Mouse (Mus musculus): ENCODE data around the gene Sacm1l. TPM values are rescaled to one million over a fixed set of nuclear protein-coding genes. Genes with fewer than 3 reads are reported as not detected.

Gene Sacm1l
- polyA plus RNA-seq, 1 experiment from 2014 or later: 58.1 TPM

DNA sequence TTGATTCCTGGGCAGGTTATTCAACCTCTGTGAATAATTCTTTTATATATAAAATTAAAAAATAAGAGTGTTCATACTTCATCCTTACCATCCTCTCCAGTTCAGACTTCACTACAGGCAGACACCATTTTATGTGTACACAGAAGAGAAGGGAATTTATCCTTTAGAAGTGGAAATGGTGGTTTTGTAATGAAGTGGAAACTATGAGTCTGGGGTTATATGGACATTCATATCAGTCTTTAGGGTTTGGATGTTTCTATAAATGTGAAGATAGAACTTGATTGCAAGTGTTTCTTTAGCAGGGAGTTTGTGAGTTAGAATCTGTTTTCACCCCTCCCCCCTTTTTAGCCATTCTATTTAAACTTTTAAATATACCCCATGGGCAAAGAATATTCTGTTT is 1.7 kb downstream of the Sacm1l start:
- no peaks in the 10 kb centered on the region for H3K36me3 ChIP-seq (ENCODE audit: control insufficient read depth, insufficient read depth, low read length)
- H3K9me3 ChIP-seq (ENCODE audit: control insufficient read depth, low read length): no peaks in the 10 kb centered on the region
- H3K4me1 ChIP-seq (replicated peaks; ENCODE audit: control insufficient read depth, insufficient read depth, low read length): peaks cover 11% of the 10 kb centered on the region
- H3K9ac ChIP-seq (ENCODE audit: low read length): no peak overlapping the region
- peak overlapping the region; percentile 64 for H3K4me2 ChIP-seq (ENCODE audit: low read depth, low read length)
- H3K27me3 ChIP-seq (ENCODE audit: control insufficient read depth, insufficient read depth, low read depth, low read length): no peaks in the 10 kb centered on the region
- no peak overlapping the region for H3K27ac ChIP-seq (ENCODE audit: low read length)
- no peak for ATAC-seq (ENCODE audit: low read depth)
- peak overlapping the region; percentile 69; the same call in 1 of the 2 replicates for H3K4me3 ChIP-seq (ENCODE audit: low read length)

GRCm38 (mm10) chr9:123536613-123537012 is 7.1 kb downstream of the Sacm1l start:
- Histone ChIP-seq H3K4me3 (ENCODE audit: low read length) (no peak overlapping the region), H3K4me1 (replicated peaks; ENCODE audit: control insufficient read depth, insufficient read depth, low read length) (peaks cover 5% of the 10 kb centered on the region), H3K27ac (ENCODE audit: low read length) (no peak overlapping the region), H3K4me2 (ENCODE audit: low read depth, low read length) (no peak overlapping the region), H3K9me3 (ENCODE audit: control insufficient read depth, low read length) (no peaks in the 10 kb centered on the region), H3K27me3 (ENCODE audit: control insufficient read depth, insufficient read depth, low read depth, low read length) (no peaks in the 10 kb centered on the region), H3K36me3 (ENCODE audit: control insufficient read depth, insufficient read depth, low read length) (no peaks in the 10 kb centered on the region), H3K9ac (ENCODE audit: low read length) (no peak overlapping the region)
- ATAC-seq (ENCODE audit: low read depth): no peak
- WGBS: 94% methylated on average over 2 of the region's 2 CpGs

DNA sequence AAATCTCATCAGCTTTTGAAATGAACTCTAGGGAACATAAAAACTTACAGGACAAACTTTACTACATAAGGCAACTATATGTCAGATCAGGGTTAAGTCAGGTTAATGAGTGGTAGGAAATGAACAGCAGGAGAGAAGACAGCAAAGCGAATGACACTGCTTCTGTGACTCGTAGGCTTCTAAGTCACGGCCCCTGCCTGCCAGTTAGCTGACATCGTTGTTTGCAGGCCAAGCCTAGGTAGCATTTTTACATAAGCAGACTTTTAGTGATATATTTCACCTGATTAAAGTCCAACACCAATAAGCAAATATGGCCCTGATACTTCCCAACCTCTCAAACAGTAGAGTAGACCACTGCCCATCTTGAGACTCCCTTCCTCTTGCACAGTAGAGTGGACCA is 8.6 kb downstream of the Sacm1l start:
- Histone ChIP-seq H3K4me1 (replicated peaks; ENCODE audit: control insufficient read depth, insufficient read depth, low read length) (0 out of 2 replicates have a peak, but pooled peaks cover 2% of the 10 kb centered on the region), H3K4me2 (ENCODE audit: low read depth, low read length) (no peak overlapping the region), H3K27me3 (ENCODE audit: control insufficient read depth, insufficient read depth, low read depth, low read length) (no peaks in the 10 kb centered on the region), H3K4me3 (ENCODE audit: low read length) (no peak overlapping the region), H3K9me3 (ENCODE audit: control insufficient read depth, low read length) (no peaks in the 10 kb centered on the region), H3K27ac (ENCODE audit: low read length) (no peak overlapping the region), H3K9ac (ENCODE audit: low read length) (no peak overlapping the region), H3K36me3 (ENCODE audit: control insufficient read depth, insufficient read depth, low read length) (no peaks in the 10 kb centered on the region)
- WGBS: 61% methylated on average over 4 of the region's 4 CpGs
- ATAC-seq (ENCODE audit: low read depth): no peak

DNA sequence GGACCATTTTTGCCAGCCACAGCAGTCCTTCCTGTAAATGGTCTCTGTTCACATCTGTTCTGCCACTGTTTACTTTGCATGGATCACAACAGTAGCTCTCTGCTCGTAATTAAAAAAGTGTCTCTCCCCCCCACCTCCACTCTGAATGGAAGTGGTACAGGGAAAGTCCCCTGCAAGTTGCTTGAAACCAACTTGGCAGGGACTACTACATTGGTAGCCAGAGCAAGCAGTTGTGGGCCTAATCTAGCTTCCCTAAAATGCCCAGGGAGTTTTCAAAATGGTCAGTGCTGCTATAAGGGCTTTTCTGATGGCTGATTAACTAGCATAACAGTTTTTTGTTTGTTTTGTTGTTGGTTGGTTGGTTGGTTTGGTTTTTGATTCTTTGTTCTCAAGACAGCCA is 9.5 kb downstream of the Sacm1l start:
- H3K36me3 ChIP-seq (ENCODE audit: control insufficient read depth, insufficient read depth, low read length): 0 out of 2 replicates have a peak, but pooled peaks cover 2% of the 10 kb centered on the region
- H3K4me3 ChIP-seq (ENCODE audit: low read length): no peak overlapping the region
- no peaks in the 10 kb centered on the region for H3K9me3 ChIP-seq (ENCODE audit: control insufficient read depth, low read length)
- no peak overlapping the region for H3K27ac ChIP-seq (ENCODE audit: low read length)
- WGBS: 52% methylated on average over 1 of the region's 1 CpGs
- H3K27me3 ChIP-seq (ENCODE audit: control insufficient read depth, insufficient read depth, low read depth, low read length): no peaks in the 10 kb centered on the region
- 0 out of 2 replicates have a peak, but pooled peaks cover 2% of the 10 kb centered on the region for H3K4me1 ChIP-seq (replicated peaks; ENCODE audit: control insufficient read depth, insufficient read depth, low read length)
- no peak overlapping the region for H3K4me2 ChIP-seq (ENCODE audit: low read depth, low read length)
- ATAC-seq (ENCODE audit: low read depth): no peak
- no peak overlapping the region for H3K9ac ChIP-seq (ENCODE audit: low read length)

GRCm38 (mm10) chr9:123539823-123540222 is 10.3 kb downstream of the Sacm1l start:
- no peak overlapping the region for H3K9ac ChIP-seq (ENCODE audit: low read length)
- no peak overlapping the region for H3K4me2 ChIP-seq (ENCODE audit: low read depth, low read length)
- H3K27me3 ChIP-seq (ENCODE audit: control insufficient read depth, insufficient read depth, low read depth, low read length): no peaks in the 10 kb centered on the region
- 95% methylated on average over 2 of the region's 2 CpGs for WGBS
- no peak overlapping the region for H3K4me3 ChIP-seq (ENCODE audit: low read length)
- ATAC-seq (ENCODE audit: low read depth): no peak
- no peak overlapping the region for H3K27ac ChIP-seq (ENCODE audit: low read length)
- 0 out of 2 replicates have a peak, but pooled peaks cover 2% of the 10 kb centered on the region for H3K36me3 ChIP-seq (ENCODE audit: control insufficient read depth, insufficient read depth, low read length)
- no peaks in the 10 kb centered on the region for H3K9me3 ChIP-seq (ENCODE audit: control insufficient read depth, low read length)
- 0 out of 2 replicates have a peak, but pooled peaks cover 2% of the 10 kb centered on the region for H3K4me1 ChIP-seq (replicated peaks; ENCODE audit: control insufficient read depth, insufficient read depth, low read length)

DNA sequence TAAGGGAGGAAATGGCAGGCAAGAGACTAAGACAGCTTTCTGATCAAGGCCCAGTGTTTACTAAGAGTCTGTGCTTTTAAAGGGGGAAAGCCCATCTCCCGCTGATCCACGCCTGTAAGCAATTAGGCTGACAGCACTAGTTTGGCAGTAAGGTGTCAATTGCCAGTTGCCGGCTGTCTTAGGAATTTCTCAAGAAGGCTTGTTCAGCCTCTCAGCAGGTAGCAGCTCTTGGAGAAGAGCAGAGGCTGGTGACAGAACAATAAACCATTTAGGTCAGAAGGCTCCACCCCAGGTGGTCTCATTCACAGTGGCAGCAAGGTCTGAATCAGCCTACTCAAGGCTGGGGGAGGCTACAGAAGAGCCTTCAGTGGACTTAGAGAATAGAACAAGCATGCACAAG is 25.0 kb downstream of the Sacm1l start:
- peaks cover 20% of the 10 kb centered on the region for H3K36me3 ChIP-seq (ENCODE audit: control insufficient read depth, insufficient read depth, low read length)
- no peaks in the 10 kb centered on the region for H3K27me3 ChIP-seq (ENCODE audit: control insufficient read depth, insufficient read depth, low read depth, low read length)
- 31% methylated on average over 3 of the region's 3 CpGs for WGBS
- H3K9me3 ChIP-seq (ENCODE audit: control insufficient read depth, low read length): no peaks in the 10 kb centered on the region
- no peaks in the 10 kb centered on the region for H3K4me1 ChIP-seq (replicated peaks; ENCODE audit: control insufficient read depth, insufficient read depth, low read length)
- H3K9ac ChIP-seq (ENCODE audit: low read length): no peak overlapping the region
- no peak overlapping the region for H3K4me3 ChIP-seq (ENCODE audit: low read length)
- no peak overlapping the region for H3K27ac ChIP-seq (ENCODE audit: low read length)
- H3K4me2 ChIP-seq (ENCODE audit: low read depth, low read length): no peak overlapping the region
- ATAC-seq (ENCODE audit: low read depth): no peak

DNA sequence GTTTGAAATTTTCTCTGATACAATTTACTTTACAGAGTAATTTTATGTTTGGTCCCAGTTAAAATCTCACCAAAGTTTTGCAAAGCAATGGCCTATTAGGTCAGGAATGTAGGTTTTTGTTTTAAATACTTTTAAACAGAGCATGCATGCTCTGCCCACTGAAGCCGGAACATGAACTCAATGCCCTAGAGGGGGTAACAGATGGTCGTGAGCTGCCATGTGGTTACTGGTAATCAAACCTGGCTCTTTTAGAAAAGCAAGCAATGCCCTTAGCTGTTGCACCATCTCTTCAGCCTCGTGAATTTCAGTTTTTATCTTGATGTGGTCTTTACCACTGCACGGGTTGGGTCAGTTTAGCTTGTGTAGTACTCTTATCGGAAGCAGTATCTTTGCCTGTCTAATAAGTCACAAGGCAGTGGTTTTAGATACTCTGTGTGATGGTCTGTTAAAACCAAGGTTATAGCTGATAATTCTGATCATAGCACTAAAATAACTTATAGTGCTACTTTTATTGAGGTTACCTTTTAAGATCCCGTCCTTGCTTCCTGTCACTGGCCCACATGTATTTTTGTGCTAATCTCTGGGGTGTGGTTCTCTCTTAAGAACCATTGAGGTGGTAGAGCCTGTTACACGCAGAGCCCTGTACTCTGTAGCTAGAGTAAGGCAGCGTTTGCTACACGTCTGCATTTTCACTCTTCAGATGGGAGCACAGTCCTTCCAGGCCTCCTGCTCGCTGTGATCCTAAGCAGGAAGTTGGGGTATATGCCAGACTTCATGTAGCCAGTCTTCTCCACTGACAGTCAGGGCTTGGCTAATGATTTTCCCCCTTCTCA is 48.0 kb downstream of the Sacm1l start:
- H3K9ac ChIP-seq (ENCODE audit: low read length): no peak overlapping the region
- no peaks in the 10 kb centered on the region for H3K27me3 ChIP-seq (ENCODE audit: control insufficient read depth, insufficient read depth, low read depth, low read length)
- no peaks in the 10 kb centered on the region for H3K4me1 ChIP-seq (replicated peaks; ENCODE audit: control insufficient read depth, insufficient read depth, low read length)
- 86% methylated on average over 10 of the region's 10 CpGs for WGBS
- H3K9me3 ChIP-seq (ENCODE audit: control insufficient read depth, low read length): no peaks in the 10 kb centered on the region
- no peak for ATAC-seq (ENCODE audit: low read depth)
- peaks cover 13% of the 10 kb centered on the region for H3K36me3 ChIP-seq (ENCODE audit: control insufficient read depth, insufficient read depth, low read length)
- no peak overlapping the region for H3K27ac ChIP-seq (ENCODE audit: low read length)
- H3K4me2 ChIP-seq (ENCODE audit: low read depth, low read length): no peak overlapping the region
- H3K4me3 ChIP-seq (ENCODE audit: low read length): no peak overlapping the region

- Histone ChIP-seq H3K4me1 (replicated peaks; ENCODE audit: control insufficient read depth, insufficient read depth, low read length) (no peaks in the 10 kb centered on the region), H3K27me3 (ENCODE audit: control insufficient read depth, insufficient read depth, low read depth, low read length) (no peaks in the 10 kb centered on the region), H3K27ac (ENCODE audit: low read length) (no peak overlapping the region), H3K4me2 (ENCODE audit: low read depth, low read length) (no peak overlapping the region), H3K9ac (ENCODE audit: low read length) (no peak overlapping the region), H3K36me3 (ENCODE audit: control insufficient read depth, insufficient read depth, low read length) (peaks cover 13% of the 10 kb centered on the region), H3K4me3 (ENCODE audit: low read length) (no peak overlapping the region), H3K9me3 (ENCODE audit: control insufficient read depth, low read length) (no peaks in the 10 kb centered on the region)
- ATAC-seq (ENCODE audit: low read depth): no peak
- whole genome bisulfite sequencing: 58% methylated on average over 7 of the region's 7 CpGs
These were observed 59.8 kb downstream of the Sacm1l start for GRCm38 (mm10) chr9:123589240-123589910.

GRCm38 (mm10) chr9:123595194-123595593 is 65.6 kb downstream of the Sacm1l start:
- H3K27me3 ChIP-seq (ENCODE audit: control insufficient read depth, insufficient read depth, low read depth, low read length): no peaks in the 10 kb centered on the region
- H3K36me3 ChIP-seq (ENCODE audit: control insufficient read depth, insufficient read depth, low read length): peaks cover 7% of the 10 kb centered on the region
- no peak overlapping the region for H3K4me2 ChIP-seq (ENCODE audit: low read depth, low read length)
- WGBS: 87% methylated on average over 4 of the region's 4 CpGs
- no peaks in the 10 kb centered on the region for H3K4me1 ChIP-seq (replicated peaks; ENCODE audit: control insufficient read depth, insufficient read depth, low read length)
- ATAC-seq (ENCODE audit: low read depth): no peak
- H3K4me3 ChIP-seq (ENCODE audit: low read length): no peak overlapping the region
- H3K27ac ChIP-seq (ENCODE audit: low read length): no peak overlapping the region
- H3K9ac ChIP-seq (ENCODE audit: low read length): no peak overlapping the region
- H3K9me3 ChIP-seq (ENCODE audit: control insufficient read depth, low read length): no peaks in the 10 kb centered on the region

Measured in lung, embryonic 16.5 days (tissue).